Mouse (Mus musculus): ENCODE measurements at regions not wholly inside any gene's neighbourhood (a gene's known extent, or its start where the extent isn't known, plus 50 kb on each side); places are given as distances from the start of the nearest gene placed in this dataset.
"Not testable (repeated sequence)": the region's sequence is repeated elsewhere in the genome, so short reads cannot be mapped to it uniquely, and the experiment has no call there.

- TF ChIP-seq CTCF, POLR2A (IDR thresholded peaks at IDR 0.05; ENCODE audit: insufficient read depth, low read depth, low read length): not testable (repeated sequence)
Observed at GRCm38 (mm10) chr13:3410281-3410680, 127.6 kb upstream of the Gdi2 start.

Measured in olfactory bulb, adult 2 months (tissue).